Mouse (Mus musculus): ENCODE results near the gene Asphd1. TPM values are rescaled to one million over a fixed set of nuclear protein-coding genes. Genes with fewer than 3 reads are reported as not detected.

Gene Asphd1
- polyA plus RNA-seq, 1 experiment from 2014 or later: 0.20 TPM

GRCm38 (mm10) chr7:126975893-126975949 is 26.3 kb upstream of the Asphd1 start, which contains the start of gene Cdipt:
Gene Cdipt (plus strand): TSS chr7:126975914.
- ATAC-seq (ENCODE audit: extremely low read depth, insufficient number of reproducible peaks, low FRiP score, low TSS enrichment): no peak
- Histone ChIP-seq H3K9ac (peak within 1 kb of the TSS; percentile 96), H3K4me2 (peak within 1 kb of the TSS; percentile 92), H3K27ac (replicated peaks) (peak within 1 kb of the TSS; percentile 92), H3K4me1 (peaks cover 16% of the 10 kb centered on the region), H3K4me3 (peak within 1 kb of the TSS; percentile 97), H3K36me3 (peaks cover 30% of the 10 kb centered on the region), H3K27me3 (replicated peaks) (no peaks in the 10 kb centered on the region), H3K9me3 (no peaks in the 10 kb centered on the region)
- WGBS: 0% methylated on average over 1 of the region's 1 CpGs

GRCm38 (mm10) chr7:126975493-126975892 is 26.1 kb upstream of the Asphd1 start:
- Histone ChIP-seq H3K27ac (replicated peaks) (no peak overlapping the region), H3K4me2 (peak overlapping the region; percentile 92), H3K4me1 (peaks cover 16% of the 10 kb centered on the region), H3K4me3 (peak overlapping the region; percentile 97), H3K9ac (peak overlapping the region; percentile 73), H3K27me3 (replicated peaks) (no peaks in the 10 kb centered on the region), H3K9me3 (no peaks in the 10 kb centered on the region), H3K36me3 (peaks cover 28% of the 10 kb centered on the region)
- 11% methylated on average over 8 of the region's 8 CpGs for WGBS
- no peak for ATAC-seq (ENCODE audit: extremely low read depth, insufficient number of reproducible peaks, low FRiP score, low TSS enrichment)

- Histone ChIP-seq H3K36me3 (no peaks in the 10 kb centered on the region), H3K4me1 (peaks cover 5% of the 10 kb centered on the region; the same call in 1 of the 2 replicates), H3K27ac (replicated peaks) (no peak overlapping the region), H3K4me2 (no peak overlapping the region), H3K9me3 (no peaks in the 10 kb centered on the region), H3K9ac (no peak overlapping the region), H3K4me3 (no peak overlapping the region), H3K27me3 (replicated peaks) (peaks cover 24% of the 10 kb centered on the region)
- 65% methylated on average over 6 of the region's 6 CpGs for WGBS
- ATAC-seq (ENCODE audit: extremely low read depth, insufficient number of reproducible peaks, low FRiP score, low TSS enrichment): no peak
These were observed 18.0 kb upstream of the Asphd1 start for GRCm38 (mm10) chr7:126967361-126967760.

DNA sequence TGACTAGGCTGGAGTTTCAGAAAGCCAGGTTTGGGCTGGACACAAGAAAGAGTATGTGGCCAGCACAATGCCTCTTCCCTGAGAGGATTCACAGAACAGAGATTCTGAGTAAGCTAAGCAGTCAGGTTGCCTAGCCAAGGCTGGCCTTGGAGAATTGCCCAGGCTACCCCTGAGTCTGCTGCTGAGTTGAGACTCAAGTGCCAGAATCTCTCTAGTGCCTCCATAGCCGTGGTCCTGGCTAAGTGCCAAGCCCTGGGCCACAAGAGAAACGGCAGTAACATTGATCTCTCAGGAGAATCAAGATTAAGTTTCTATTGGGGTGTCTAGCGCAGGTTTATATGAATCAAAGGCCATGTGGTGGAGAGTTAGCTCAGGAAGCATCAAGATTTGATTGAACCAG is 16.2 kb upstream of the Asphd1 start:
- Histone ChIP-seq H3K4me3 (no peak overlapping the region), H3K9me3 (no peaks in the 10 kb centered on the region), H3K27me3 (replicated peaks) (peaks cover 39% of the 10 kb centered on the region), H3K27ac (replicated peaks) (no peak overlapping the region), H3K36me3 (no peaks in the 10 kb centered on the region), H3K9ac (no peak overlapping the region), H3K4me1 (peaks cover 5% of the 10 kb centered on the region; the same call in 1 of the 2 replicates), H3K4me2 (no peak overlapping the region)
- ATAC-seq (ENCODE audit: extremely low read depth, insufficient number of reproducible peaks, low FRiP score, low TSS enrichment): no peak
- WGBS: 45% methylated on average over 3 of the region's 3 CpGs

DNA sequence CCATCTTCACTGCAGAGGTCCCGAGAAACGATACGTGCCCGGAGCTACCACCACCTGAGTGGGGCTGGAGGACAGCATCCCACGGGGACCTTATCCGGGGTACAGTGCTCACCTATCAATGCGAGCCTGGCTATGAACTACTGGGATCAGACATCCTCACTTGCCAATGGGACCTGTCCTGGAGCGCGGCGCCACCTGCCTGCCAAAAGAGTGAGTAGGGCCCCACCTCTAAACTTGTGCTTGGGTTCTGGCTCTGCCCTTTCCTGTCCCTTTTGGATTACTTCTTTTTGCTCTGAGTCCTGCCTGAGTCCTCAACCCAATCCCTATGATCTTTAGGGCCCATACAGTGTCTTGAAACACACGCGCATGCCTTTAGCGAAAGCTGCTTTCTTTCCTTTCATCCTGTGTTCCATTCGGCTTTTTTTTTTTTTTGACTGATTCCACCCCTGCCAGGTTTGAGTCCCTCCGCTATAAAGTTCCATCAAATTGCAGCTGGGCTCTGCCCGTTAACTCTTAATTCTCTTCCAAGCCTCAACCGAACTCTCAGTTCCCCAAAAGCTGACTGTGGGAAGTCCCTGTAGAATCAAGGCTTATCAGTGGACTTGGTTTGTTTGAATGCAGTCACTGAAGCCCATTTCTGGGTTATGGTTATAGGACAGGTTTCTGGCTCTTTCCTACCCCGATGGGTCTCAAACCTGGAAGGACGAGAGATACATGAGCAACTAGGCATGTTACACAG is 14.3 kb upstream of the Asphd1 start:
- H3K36me3 ChIP-seq: no peaks in the 10 kb centered on the region
- no peak overlapping the region for H3K9ac ChIP-seq
- peaks cover 39% of the 10 kb centered on the region for H3K27me3 ChIP-seq (replicated peaks)
- H3K4me1 ChIP-seq: peaks cover 5% of the 10 kb centered on the region; the same call in 1 of the 2 replicates
- H3K4me3 ChIP-seq: no peak overlapping the region
- no peak overlapping the region for H3K27ac ChIP-seq (replicated peaks)
- no peak for ATAC-seq (ENCODE audit: extremely low read depth, insufficient number of reproducible peaks, low FRiP score, low TSS enrichment)
- WGBS: 25% methylated on average over 19 of the region's 19 CpGs
- no peak overlapping the region for H3K4me2 ChIP-seq
- no peaks in the 10 kb centered on the region for H3K9me3 ChIP-seq

- Histone ChIP-seq H3K36me3 (no peaks in the 10 kb centered on the region), H3K27me3 (replicated peaks) (peaks cover 45% of the 10 kb centered on the region), H3K9me3 (no peaks in the 10 kb centered on the region), H3K4me2 (no peak overlapping the region), H3K4me3 (no peak overlapping the region), H3K9ac (no peak overlapping the region), H3K27ac (replicated peaks) (no peak overlapping the region), H3K4me1 (peaks cover 5% of the 10 kb centered on the region; the same call in 1 of the 2 replicates)
- WGBS: 81% methylated on average over 4 of the region's 4 CpGs
- no peak for ATAC-seq (ENCODE audit: extremely low read depth, insufficient number of reproducible peaks, low FRiP score, low TSS enrichment)
These were observed 12.6 kb upstream of the Asphd1 start for GRCm38 (mm10) chr7:126961965-126962364.

GRCm38 (mm10) chr7:126961095-126961494 is 11.7 kb upstream of the Asphd1 start:
- H3K4me3 ChIP-seq: no peak overlapping the region

GRCm38 (mm10) chr7:126959780-126960179 is 10.4 kb upstream of the Asphd1 start:
- no peak overlapping the region for H3K4me3 ChIP-seq
- H3K4me2 ChIP-seq: no peak overlapping the region
- 62% methylated on average over 9 of the region's 9 CpGs for WGBS
- no peaks in the 10 kb centered on the region for H3K36me3 ChIP-seq
- no peak overlapping the region for H3K27ac ChIP-seq (replicated peaks)
- peaks cover 5% of the 10 kb centered on the region; the same call in 1 of the 2 replicates for H3K4me1 ChIP-seq
- ATAC-seq (ENCODE audit: extremely low read depth, insufficient number of reproducible peaks, low FRiP score, low TSS enrichment): no peak
- H3K9ac ChIP-seq: no peak overlapping the region
- no peaks in the 10 kb centered on the region for H3K9me3 ChIP-seq
- H3K27me3 ChIP-seq (replicated peaks): peaks cover 45% of the 10 kb centered on the region

More at GRCm38 (mm10) chr7:126961095-126961494, 11.7 kb upstream of the Asphd1 start:
- no peak for ATAC-seq (ENCODE audit: extremely low read depth, insufficient number of reproducible peaks, low FRiP score, low TSS enrichment)
- no peak overlapping the region for H3K27ac ChIP-seq (replicated peaks)
- H3K36me3 ChIP-seq: no peaks in the 10 kb centered on the region
- H3K4me1 ChIP-seq: peaks cover 5% of the 10 kb centered on the region; the same call in 1 of the 2 replicates
- H3K27me3 ChIP-seq (replicated peaks): peaks cover 45% of the 10 kb centered on the region
- no peak overlapping the region for H3K4me2 ChIP-seq
- 73% methylated on average over 5 of the region's 5 CpGs for WGBS
- no peak overlapping the region for H3K9ac ChIP-seq
- no peaks in the 10 kb centered on the region for H3K9me3 ChIP-seq

GRCm38 (mm10) chr7:126955125-126955524 is 5.7 kb upstream of the Asphd1 start:
- Histone ChIP-seq H3K36me3 (no peaks in the 10 kb centered on the region), H3K9ac (no peak overlapping the region), H3K9me3 (no peaks in the 10 kb centered on the region), H3K27me3 (replicated peaks) (peaks cover 46% of the 10 kb centered on the region), H3K27ac (replicated peaks) (no peak overlapping the region), H3K4me2 (no peak overlapping the region), H3K4me3 (no peak overlapping the region), H3K4me1 (peaks cover 5% of the 10 kb centered on the region)
- ATAC-seq (ENCODE audit: extremely low read depth, insufficient number of reproducible peaks, low FRiP score, low TSS enrichment): no peak
- 60% methylated on average over 3 of the region's 3 CpGs for WGBS

GRCm38 (mm10) chr7:126952646-126953045 is 3.3 kb upstream of the Asphd1 start:
- H3K27me3 ChIP-seq (replicated peaks): peaks cover 62% of the 10 kb centered on the region
- H3K9me3 ChIP-seq: no peaks in the 10 kb centered on the region
- no peak overlapping the region for H3K4me2 ChIP-seq
- H3K4me1 ChIP-seq: peaks cover 15% of the 10 kb centered on the region
- H3K4me3 ChIP-seq: no peak overlapping the region
- H3K27ac ChIP-seq (replicated peaks): no peak overlapping the region
- WGBS: 1% methylated on average over 8 of the region's 8 CpGs
- H3K36me3 ChIP-seq: 0 out of 2 replicates have a peak, but pooled peaks cover under 1% of the 10 kb centered on the region
- H3K9ac ChIP-seq: no peak overlapping the region
- ATAC-seq (ENCODE audit: extremely low read depth, insufficient number of reproducible peaks, low FRiP score, low TSS enrichment): no peak

DNA sequence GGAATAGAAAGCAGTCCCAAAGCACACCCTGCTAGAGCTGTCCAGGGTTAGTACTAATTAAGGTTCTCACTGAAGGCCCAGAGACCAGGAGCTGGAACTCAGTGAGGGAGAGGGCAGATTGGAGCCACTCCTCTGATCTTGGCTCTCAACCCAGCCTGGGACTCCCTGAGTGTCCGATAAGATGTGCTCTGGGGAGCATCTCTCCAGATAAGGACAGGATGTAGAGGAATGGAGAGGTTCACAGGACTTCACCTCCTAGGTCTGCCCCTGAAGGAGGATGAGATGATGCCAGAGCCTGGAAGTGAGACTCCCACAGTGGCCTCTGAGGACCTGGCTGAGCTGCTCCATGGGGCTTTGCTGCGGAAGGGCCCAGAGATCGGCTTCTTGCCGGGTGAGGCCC is 2.4 kb upstream of the Asphd1 start:
- WGBS: 3% methylated on average over 4 of the region's 4 CpGs
- Histone ChIP-seq H3K4me3 (no peak overlapping the region), H3K36me3 (0 out of 2 replicates have a peak, but pooled peaks cover 8% of the 10 kb centered on the region), H3K4me1 (peaks cover 15% of the 10 kb centered on the region), H3K9me3 (no peaks in the 10 kb centered on the region), H3K27me3 (replicated peaks) (peaks cover 58% of the 10 kb centered on the region), H3K9ac (no peak overlapping the region), H3K4me2 (no peak overlapping the region), H3K27ac (replicated peaks) (no peak overlapping the region)
- ATAC-seq (ENCODE audit: extremely low read depth, insufficient number of reproducible peaks, low FRiP score, low TSS enrichment): no peak

Measured in heart, embryonic 13.5 days (tissue).